Mouse (Mus musculus): ENCODE measurements around the gene Olfr463. TPM values are rescaled to one million over a fixed set of nuclear protein-coding genes. Genes with fewer than 3 reads are reported as not detected.

The Olfr463 gene
- polyA plus RNA-seq, 1 experiment: not detected

- DNase-seq (ENCODE audit: low read depth): no peak
Observed at GRCm38 (mm10) chr11:87846968-87847600, 50.1 kb downstream of the Olfr463 start.

Other genes starting within 250 kb of the Olfr463 start
- gene Rnf43, start 234.7 kb downstream of the Olfr463 start, polyA plus RNA-seq (2012; rRNA removed): 15.9 and 25.5 TPM in 2 replicates
- 83.7 and 91.5 TPM in 2 replicates for gene Supt4a, start 159.8 kb downstream of the Olfr463 start, polyA plus RNA-seq (2012; rRNA removed)
- gene Tspoap1, start 136.8 kb downstream of the Olfr463 start, polyA plus RNA-seq (2012; rRNA removed): 2.7 and 3.7 TPM in 2 replicates
- gene Mpo, start 103.8 kb downstream of the Olfr463 start, polyA plus RNA-seq (2012; rRNA removed): 0.14 TPM in 1 of 2 replicates, not detected in the other
- 0.32 and 0.47 TPM in 2 replicates for gene Lpo, start 69.1 kb downstream of the Olfr463 start, polyA plus RNA-seq (2012; rRNA removed)
- gene Mks1, start 44.2 kb downstream of the Olfr463 start, polyA plus RNA-seq (2012; rRNA removed): 20.8 and 22.2 TPM in 2 replicates
- 0.07 TPM in 1 of 2 replicates, not detected in the other for gene Epx, start 21.9 kb downstream of the Olfr463 start, polyA plus RNA-seq (2012; rRNA removed)
- not detected in 2 replicates for gene Olfr462, start 5.1 kb downstream of the Olfr463 start, polyA plus RNA-seq (2012; rRNA removed)
- gene Olfr464, start 23.6 kb upstream of the Olfr463 start, polyA plus RNA-seq (2012; rRNA removed): not detected in 2 replicates
- gene Dynll2, start 90.1 kb upstream of the Olfr463 start, polyA plus RNA-seq (2012; rRNA removed): 101 and 125 TPM in 2 replicates
- gene Srsf1, start 150.0 kb upstream of the Olfr463 start, polyA plus RNA-seq (2012; rRNA removed): 96.0 and 122 TPM in 2 replicates
- gene Vezf1, start 170.9 kb upstream of the Olfr463 start, polyA plus RNA-seq (2012; rRNA removed): 19.6 and 24.4 TPM in 2 replicates
- 51.2 and 52.3 TPM in 2 replicates for gene Cuedc1, start 200.7 kb upstream of the Olfr463 start, polyA plus RNA-seq (2012; rRNA removed)